Mouse (Mus musculus) adrenal gland, adult (tissue): ENCODE results near the gene Il22.
"Not testable (repeated sequence)": the region's sequence is repeated elsewhere in the genome, so short reads cannot be mapped to it uniquely, and the experiment has no call there.

Source experiments
- DNase-seq, 2 experiments: peaks; one replicate each; pipeline ENCODE4 v3.0.0; 2022 to 2023; ENCODE audit warnings: low spot score in 1 of 2; ENCODE audit not compliant: inconsistent age in 2 of 2

The Il22 gene

GRCm38 (mm10) chr10:118204642-118205041, at the start of gene Il22:
TSS of gene Il22 (plus strand) at chr10:118204942.
- DNase-seq: no peak

- no peak for DNase-seq
Observed at GRCm38 (mm10) chr10:118155932-118156331, 48.8 kb upstream of the Il22 start.

- DNase-seq: no peak
Observed at GRCm38 (mm10) chr10:118161131-118161530, 43.6 kb upstream of the Il22 start.

GRCm38 (mm10) chr10:118169212-118169611, 35.5 kb upstream of the Il22 start:
- no peak for DNase-seq

GRCm38 (mm10) chr10:118172416-118172815, 32.3 kb upstream of the Il22 start:
- DNase-seq: no peak

- DNase-seq: no peak
Observed at GRCm38 (mm10) chr10:118172876-118173275, 31.9 kb upstream of the Il22 start.

- DNase-seq: not testable (repeated sequence)
Observed at GRCm38 (mm10) chr10:118175542-118175941, 29.2 kb upstream of the Il22 start.

- no peak for DNase-seq
Observed at GRCm38 (mm10) chr10:118178735-118179151, 26.0 kb upstream of the Il22 start.

GRCm38 (mm10) chr10:118179265-118179664, 25.5 kb upstream of the Il22 start:
- DNase-seq: no peak

GRCm38 (mm10) chr10:118195150-118195549, 9.6 kb upstream of the Il22 start:
- DNase-seq: not testable (repeated sequence)

GRCm38 (mm10) chr10:118215719-118216393, 11.1 kb downstream of the Il22 start:
- peak in 1 of 2 experiments; percentile 20 for DNase-seq

- not testable (repeated sequence) for DNase-seq
Observed at GRCm38 (mm10) chr10:118227629-118228028, 22.9 kb downstream of the Il22 start.

GRCm38 (mm10) chr10:118232607-118233006, 27.9 kb downstream of the Il22 start:
- DNase-seq: not testable (repeated sequence)

- not testable (repeated sequence) for DNase-seq
Observed at GRCm38 (mm10) chr10:118240680-118241079, 35.9 kb downstream of the Il22 start, which contains the start of gene Gm32717. TSS of gene Gm32717 (minus strand) at chr10:118240780.

- DNase-seq: peak; percentile 29 to 70
Observed at GRCm38 (mm10) chr10:118249006-118249595, 44.4 kb downstream of the Il22 start.

- DNase-seq: peak; percentile 15 to 54
Observed at GRCm38 (mm10) chr10:118250852-118251295, 46.1 kb downstream of the Il22 start.

- not testable (repeated sequence) for DNase-seq
Observed at GRCm38 (mm10) chr10:118258388-118258787, 53.6 kb downstream of the Il22 start, which contains the start of gene Gm32802. TSS of gene Gm32802 (plus strand) at chr10:118258688.
